Mouse (Mus musculus) forebrain, embryonic 16.5 days (tissue): ENCODE data around the gene Pdlim4. TPM values are rescaled to one million over a fixed set of nuclear protein-coding genes. Genes with fewer than 3 reads are reported as not detected.

ENCODE experiments used
- ATAC-seq: fragments of 200-750 bp; cut with Nextera tagmentation; 2 replicates; pipeline ENCODE4 v1.8.0; 2017; ENCODE audit warnings: mild to moderate bottlenecking, moderate library complexity
- H3K27ac ChIP-seq: fragments of 300-500 bp; sonication (generic); 2 replicates; pipeline ENCODE4 v1.5.1; 2014; ENCODE audit warnings: low read length, control low read depth
- H3K27me3 ChIP-seq: fragments of 300-500 bp; sonication (generic); replicated peaks from 2 replicates; pipeline ENCODE4 v1.6.1; 2014; ENCODE audit warnings: low read length; ENCODE audit not compliant: control insufficient read depth, insufficient read depth
- H3K36me3 ChIP-seq: fragments of 300-500 bp; sonication (generic); 2 replicates; pipeline ENCODE4 v1.6.1; 2014; ENCODE audit not compliant: control insufficient read depth, insufficient read depth
- H3K4me1 ChIP-seq: fragments of 300-500 bp; sonication (generic); replicated peaks from 2 replicates; pipeline ENCODE4 v1.6.1; 2014; ENCODE audit warnings: low read length; ENCODE audit not compliant: control insufficient read depth, insufficient read depth
- H3K4me2 ChIP-seq: fragments of 300-500 bp; sonication (generic); 2 replicates; pipeline ENCODE4 v1.6.1; 2014; ENCODE audit warnings: mild to moderate bottlenecking, low read length, control low read depth
- H3K4me3 ChIP-seq: fragments of 300-500 bp; sonication (generic); replicated peaks from 2 replicates; pipeline ENCODE4 v1.5.1; 2014; ENCODE audit warnings: mild to moderate bottlenecking, low read length, control low read depth
- H3K9ac ChIP-seq: fragments of 300-500 bp; sonication (generic); replicated peaks from 2 replicates; pipeline ENCODE4 v1.6.1; 2014; ENCODE audit warnings: low read depth, low read length, control low read depth
- H3K9me3 ChIP-seq: fragments of 300-500 bp; sonication (generic); 2 replicates; pipeline ENCODE4 v1.6.1; 2016; ENCODE audit warnings: low read length; ENCODE audit not compliant: control insufficient read depth
- WGBS: fragments of 180-500 bp; shearing (Covaris S2); extraction: QIAGEN DNeasy Blood & Tissue Kit; methylation state at CpG from one replicate; pipeline ENCODE4 v1.1.7; 2014; 5-methylcytosine and 5-hydroxymethylcytosine counted together
- polyA plus RNA-seq: library from polyadenylated mRNA; unstranded; fragments of >200 nt; fragmentation: Nextera tagmentation; extraction: Ambion mirVana; gene quantifications from 2 replicates; pipeline ENCODE4 v1.2.1, GENCODE M21; 2015

Pdlim4 gene
- polyA plus RNA-seq, 1 experiment from 2014 or later = 45.3 TPM

DNA sequence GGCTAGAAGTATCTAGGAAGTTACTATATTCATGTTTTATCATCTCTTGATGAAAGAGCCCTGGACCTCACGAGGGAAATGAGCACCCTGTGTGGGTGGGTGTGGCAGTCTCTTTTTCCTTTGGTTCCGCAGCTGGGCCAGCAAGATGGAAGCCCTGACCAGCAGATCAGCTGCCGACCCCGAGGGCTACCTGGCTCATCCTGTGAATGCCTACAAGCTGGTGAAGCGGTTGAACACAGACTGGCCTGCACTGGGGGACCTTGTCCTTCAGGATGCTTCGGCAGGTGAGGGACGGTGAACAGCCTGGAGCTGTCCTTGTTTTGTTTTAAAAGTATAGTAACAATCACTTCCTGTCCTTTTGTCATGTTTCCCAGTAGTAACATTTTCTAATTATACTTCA, 42.5 kb upstream of the Pdlim4 start:
- Histone ChIP-seq H3K27me3 (no peaks in the 10 kb centered on the region), H3K4me2 (no peak overlapping the region), H3K9me3 (no peaks in the 10 kb centered on the region), H3K36me3 (no peaks in the 10 kb centered on the region), H3K9ac (no peak overlapping the region), H3K27ac (no peak overlapping the region), H3K4me1 (peaks cover 34% of the 10 kb centered on the region), H3K4me3 (no peak overlapping the region)
- 91% methylated on average over 7 of the region's 7 CpGs for WGBS
- ATAC-seq = no peak

- Histone ChIP-seq H3K9ac (no peak overlapping the region), H3K4me3 (no peak overlapping the region), H3K27ac (no peak overlapping the region), H3K4me1 (peaks cover 30% of the 10 kb centered on the region), H3K36me3 (no peaks in the 10 kb centered on the region), H3K4me2 (no peak overlapping the region), H3K27me3 (no peaks in the 10 kb centered on the region), H3K9me3 (no peaks in the 10 kb centered on the region)
- no peak for ATAC-seq
- WGBS = 85% methylated on average over 5 of the region's 5 CpGs
Measured at GRCm38 (mm10) chr11:54108894-54109293, 40.1 kb upstream of the Pdlim4 start.

DNA sequence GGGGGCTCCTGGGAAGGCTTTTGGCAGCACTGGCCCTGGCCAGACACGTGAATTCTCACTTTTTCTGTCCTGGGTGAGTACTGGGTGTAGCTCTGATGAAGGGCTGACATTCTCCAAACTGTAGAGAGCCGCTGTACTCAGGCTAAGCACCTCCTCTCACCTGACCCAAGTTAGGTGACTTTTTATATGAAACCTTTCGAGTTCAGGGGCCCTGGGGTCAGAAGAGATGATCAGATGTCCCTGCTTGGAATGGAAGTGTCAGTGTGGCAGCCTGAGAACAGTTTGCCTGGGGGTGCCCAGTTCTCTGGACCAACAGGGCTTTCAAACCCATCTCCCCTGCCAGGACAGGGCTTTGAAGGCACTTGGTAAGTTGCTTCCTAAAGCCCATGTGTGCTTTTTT, 39.3 kb upstream of the Pdlim4 start:
- Histone ChIP-seq H3K4me1 (peaks cover 23% of the 10 kb centered on the region), H3K9me3 (no peaks in the 10 kb centered on the region), H3K27me3 (no peaks in the 10 kb centered on the region), H3K9ac (no peak overlapping the region), H3K4me3 (no peak overlapping the region), H3K36me3 (no peaks in the 10 kb centered on the region), H3K27ac (no peak overlapping the region), H3K4me2 (no peak overlapping the region)
- ATAC-seq = no peak
- 69% methylated on average over 3 of the region's 3 CpGs for WGBS

- no peak overlapping the region for H3K9ac ChIP-seq
- H3K9me3 ChIP-seq = no peaks in the 10 kb centered on the region
- no peak overlapping the region for H3K4me3 ChIP-seq
- no peak for ATAC-seq
- no peaks in the 10 kb centered on the region for H3K27me3 ChIP-seq
- H3K36me3 ChIP-seq = no peaks in the 10 kb centered on the region
- 56% methylated on average over 7 of the region's 7 CpGs for WGBS
- H3K27ac ChIP-seq = no peak overlapping the region
- no peak overlapping the region for H3K4me2 ChIP-seq
- peaks cover 14% of the 10 kb centered on the region for H3K4me1 ChIP-seq
Measured at GRCm38 (mm10) chr11:54107239-54107638, 38.4 kb upstream of the Pdlim4 start.

DNA sequence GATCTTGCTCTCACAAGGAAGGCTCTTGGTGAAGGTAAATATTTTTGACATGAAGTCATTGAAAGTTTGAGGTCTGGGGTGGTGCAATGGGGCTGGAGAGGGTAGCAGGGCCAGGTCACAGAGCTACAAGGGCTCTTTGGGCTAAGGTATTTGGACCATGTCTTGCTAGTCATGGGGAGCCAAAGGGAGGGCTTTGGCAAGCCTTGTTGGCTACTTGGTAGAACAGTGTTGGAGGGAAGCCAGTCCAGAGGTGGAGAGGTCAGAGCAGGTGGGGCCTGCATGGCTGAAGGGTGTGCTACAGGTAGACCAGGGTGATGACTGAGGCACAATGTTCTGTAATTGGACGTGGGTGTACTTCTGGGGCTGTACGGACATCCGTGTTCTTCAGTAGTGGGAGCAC, 37.9 kb upstream of the Pdlim4 start:
- ATAC-seq = no peak
- no peaks in the 10 kb centered on the region for H3K9me3 ChIP-seq
- no peak overlapping the region for H3K4me2 ChIP-seq

DNA sequence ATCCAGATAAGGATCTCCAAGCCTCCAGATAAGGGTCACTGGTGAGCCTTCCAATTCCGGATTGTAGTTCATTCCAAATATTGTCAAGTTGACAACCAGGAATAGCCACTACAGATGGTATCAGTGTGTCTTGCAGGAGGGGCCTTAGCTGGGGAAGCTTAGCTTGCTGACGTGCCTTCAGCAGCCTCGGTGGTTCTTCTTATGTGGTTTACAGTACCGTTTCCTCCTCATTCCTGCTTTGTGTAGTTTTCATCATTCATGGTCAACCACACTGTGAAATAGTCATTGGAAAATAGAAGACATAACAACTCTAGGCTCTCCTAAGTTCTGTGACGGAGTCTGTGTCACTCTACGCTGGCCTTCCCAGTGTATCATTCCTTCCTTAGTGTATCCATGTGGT, 36.2 kb upstream of the Pdlim4 start:
- Histone ChIP-seq H3K4me2 (no peak overlapping the region), H3K27me3 (no peaks in the 10 kb centered on the region), H3K9me3 (no peaks in the 10 kb centered on the region), H3K4me1 (peaks cover 17% of the 10 kb centered on the region; the same call in 1 of the 2 replicates), H3K9ac (no peak overlapping the region), H3K27ac (no peak overlapping the region), H3K36me3 (no peaks in the 10 kb centered on the region), H3K4me3 (no peak overlapping the region)
- 90% methylated on average over 6 of the region's 6 CpGs for WGBS
- ATAC-seq = no peak

More for the DNA sequence above, 37.9 kb upstream of the Pdlim4 start:
- Histone ChIP-seq H3K36me3 (no peaks in the 10 kb centered on the region), H3K27me3 (no peaks in the 10 kb centered on the region), H3K4me1 (peaks cover 9% of the 10 kb centered on the region), H3K4me3 (no peak overlapping the region), H3K27ac (no peak overlapping the region), H3K9ac (no peak overlapping the region)
- WGBS = 90% methylated on average over 3 of the region's 3 CpGs

- Histone ChIP-seq H3K4me1 (peaks cover 17% of the 10 kb centered on the region; the same call in 1 of the 2 replicates), H3K27me3 (no peaks in the 10 kb centered on the region), H3K9me3 (no peaks in the 10 kb centered on the region), H3K27ac (no peak overlapping the region), H3K9ac (no peak overlapping the region), H3K36me3 (no peaks in the 10 kb centered on the region), H3K4me2 (no peak overlapping the region), H3K4me3 (no peak overlapping the region)
- no peak for ATAC-seq
- 81% methylated on average over 10 of the region's 10 CpGs for WGBS
Measured at GRCm38 (mm10) chr11:54102706-54103449, 34.1 kb upstream of the Pdlim4 start.

GRCm38 (mm10) chr11:54101701-54102100, 32.9 kb upstream of the Pdlim4 start:
- Histone ChIP-seq H3K9ac (no peak overlapping the region), H3K4me3 (no peak overlapping the region; the same call in 1 of the 2 replicates), H3K4me1 (peaks cover 10% of the 10 kb centered on the region; the same call in 1 of the 2 replicates), H3K27me3 (no peaks in the 10 kb centered on the region), H3K4me2 (peak overlapping the region; percentile 92), H3K27ac (no peak overlapping the region), H3K9me3 (no peaks in the 10 kb centered on the region), H3K36me3 (no peaks in the 10 kb centered on the region)
- WGBS = 79% methylated on average over 9 of the region's 9 CpGs
- peak; percentile 14; the same call in 1 of the 2 replicates for ATAC-seq

DNA sequence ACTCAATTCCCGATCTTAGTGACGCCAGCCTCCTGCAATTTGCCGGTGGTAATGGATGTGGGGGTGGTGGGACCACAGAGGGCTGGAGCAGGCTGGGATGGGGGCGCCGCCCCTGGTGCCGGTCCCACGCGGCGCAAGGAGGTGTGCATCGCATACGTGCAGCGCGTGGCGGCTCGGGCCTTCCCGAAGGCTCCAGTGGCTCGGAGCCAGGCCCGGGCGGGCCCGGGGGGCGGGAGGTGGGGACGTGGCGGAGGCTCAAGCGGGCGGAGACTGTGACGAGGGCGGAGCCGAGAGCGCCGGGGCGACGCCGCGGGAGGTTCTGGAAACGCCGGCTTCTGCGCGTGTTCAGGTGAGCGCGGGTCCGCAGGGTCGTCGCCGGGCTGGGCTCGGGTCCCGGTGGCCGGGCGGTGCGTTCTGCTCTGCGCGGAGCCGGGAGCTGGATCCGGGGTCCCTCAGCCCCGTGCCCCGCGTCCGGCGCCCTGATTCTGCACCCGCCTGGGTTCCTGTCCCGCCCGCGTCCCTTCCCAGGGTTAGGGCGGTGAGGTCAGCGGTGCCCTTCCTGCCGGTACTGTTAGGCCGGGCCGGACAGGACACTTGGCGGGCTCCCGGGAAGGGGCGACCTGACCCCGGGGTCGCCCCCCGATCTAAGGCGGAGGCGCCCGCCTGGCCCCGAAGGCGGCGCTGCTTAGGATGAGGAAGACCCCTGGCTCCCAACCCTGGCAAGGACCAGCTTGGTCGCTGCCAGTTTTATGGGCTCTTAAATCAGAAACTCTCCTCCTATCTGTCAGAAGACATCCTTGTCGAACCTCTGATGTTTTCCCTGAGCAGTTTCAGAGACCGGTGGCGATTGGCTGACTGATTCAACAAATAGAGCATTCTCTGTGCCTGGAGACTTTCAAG, 32.1 kb upstream of the Pdlim4 start:
- peak overlapping the region; percentile 57 for H3K4me3 ChIP-seq
- H3K9ac ChIP-seq = peak overlapping the region; percentile 65
- H3K36me3 ChIP-seq = no peaks in the 10 kb centered on the region
- H3K4me1 ChIP-seq = peaks cover 8% of the 10 kb centered on the region; the same call in 1 of the 2 replicates
- WGBS = under 1% methylated on average over 74 of the region's 83 CpGs
- no peak overlapping the region for H3K27ac ChIP-seq
- no peaks in the 10 kb centered on the region for H3K9me3 ChIP-seq
- no peaks in the 10 kb centered on the region for H3K27me3 ChIP-seq
- peak; percentile 89 for ATAC-seq
- H3K4me2 ChIP-seq = peak overlapping the region; percentile 92
